Mouse (Mus musculus) midbrain, embryonic 10.5 days (tissue): ENCODE data around the gene Ksr2. TPM values are rescaled to one million over a fixed set of nuclear protein-coding genes. Genes with fewer than 3 reads are reported as not detected.
"Not testable (repeated sequence)": the region's sequence is repeated elsewhere in the genome, so short reads cannot be mapped to it uniquely, and the experiment has no call there.

Experiments used
- DNase-seq: peaks from one replicate; pipeline ENCODE4 v3.0.0-alpha.2; 2017; ENCODE audit warnings: low spot score
- H3K27ac ChIP-seq: fragments of 300-500 bp; sonication (generic); replicated peaks from 2 replicates; pipeline ENCODE4 v1.5.1; 2016; ENCODE audit warnings: mild to moderate bottlenecking
- H3K27me3 ChIP-seq: fragments of 300-500 bp; sonication (generic); 2 replicates; pipeline ENCODE4 v1.6.1; 2016; ENCODE audit warnings: low read depth, mild to moderate bottlenecking; ENCODE audit not compliant: poor library complexity, severe bottlenecking
- H3K36me3 ChIP-seq: fragments of 300-500 bp; sonication (generic); 2 replicates; pipeline ENCODE4 v1.6.1; 2016; ENCODE audit warnings: mild to moderate bottlenecking, moderate library complexity
- H3K4me1 ChIP-seq: fragments of 300-500 bp; sonication (generic); 2 replicates; pipeline ENCODE4 v1.6.1; 2016
- H3K4me3 ChIP-seq: fragments of 300-500 bp; sonication (generic); 2 replicates; pipeline ENCODE4 v1.5.1; 2016; ENCODE audit warnings: mild to moderate bottlenecking, moderate library complexity
- H3K9me3 ChIP-seq: fragments of 300-500 bp; sonication (generic); replicated peaks from 2 replicates; pipeline ENCODE4 v1.6.1; 2016; ENCODE audit warnings: mild to moderate bottlenecking
- WGBS: fragments of 180-500 bp; shearing (Covaris S2); methylation state at CpG from one replicate; pipeline ENCODE4 v1.1.7; 2016; 5-methylcytosine and 5-hydroxymethylcytosine counted together
- polyA plus RNA-seq: library from polyadenylated mRNA; unstranded; fragments of >200 nt; fragmentation: Nextera tagmentation; extraction: Ambion mirVana; gene quantifications from 2 replicates; pipeline ENCODE4 v1.2.1, GENCODE M21; 2016

Gene Ksr2
- polyA plus RNA-seq, 1 experiment from 2014 or later: 0.52 TPM

GRCm38 (mm10) chr5:117388296-117388751 is 25.5 kb upstream of the Ksr2 start:
- Histone ChIP-seq H3K27ac (peak overlapping the region; percentile 98), H3K4me3 (peak overlapping the region; percentile 85), H3K36me3 (peaks cover 36% of the 10 kb centered on the region), H3K9me3 (peaks cover 20% of the 10 kb centered on the region), H3K27me3 (no peaks in the 10 kb centered on the region), H3K4me1 (peaks cover 22% of the 10 kb centered on the region)
- peak; percentile 75 for DNase-seq
- WGBS: 13% methylated on average over 16 of the region's 16 CpGs

- Histone ChIP-seq H3K27ac (peak within 1 kb of the TSS; percentile 98), H3K27me3 (no peaks in the 10 kb centered on the region), H3K4me1 (peaks cover 22% of the 10 kb centered on the region), H3K4me3 (peak within 1 kb of the TSS; percentile 85), H3K36me3 (peaks cover 31% of the 10 kb centered on the region), H3K9me3 (peaks cover 24% of the 10 kb centered on the region)
- peak; percentile 98 for DNase-seq
- under 1% methylated on average over 44 of the region's 44 CpGs for WGBS
Observed at GRCm38 (mm10) chr5:117388877-117389276, 24.9 kb upstream of the Ksr2 start, which contains the start of gene Rfc5. Gene Rfc5 (minus strand): TSS chr5:117389047.

GRCm38 (mm10) chr5:117390895-117391294 is 22.9 kb upstream of the Ksr2 start:
- 96% methylated on average over 1 of the region's 1 CpGs for WGBS

GRCm38 (mm10) chr5:117395834-117396233 is 18.0 kb upstream of the Ksr2 start:
- peaks cover 27% of the 10 kb centered on the region for H3K9me3 ChIP-seq
- no peak overlapping the region for H3K4me3 ChIP-seq
- no peak for DNase-seq
- no peaks in the 10 kb centered on the region for H3K27me3 ChIP-seq
- no peaks in the 10 kb centered on the region for H3K36me3 ChIP-seq
- 88% methylated on average over 5 of the region's 5 CpGs for WGBS
- no peak overlapping the region for H3K27ac ChIP-seq
- H3K4me1 ChIP-seq: peaks cover 21% of the 10 kb centered on the region

More at GRCm38 (mm10) chr5:117390895-117391294, 22.9 kb upstream of the Ksr2 start:
- no peak overlapping the region for H3K4me3 ChIP-seq
- no peak for DNase-seq
- H3K36me3 ChIP-seq: peaks cover 10% of the 10 kb centered on the region
- H3K9me3 ChIP-seq: peaks cover 24% of the 10 kb centered on the region
- H3K27ac ChIP-seq: no peak overlapping the region
- no peaks in the 10 kb centered on the region for H3K27me3 ChIP-seq
- H3K4me1 ChIP-seq: peaks cover 22% of the 10 kb centered on the region

- 69% methylated on average over 6 of the region's 6 CpGs for WGBS
- peaks cover 25% of the 10 kb centered on the region for H3K9me3 ChIP-seq
- no peaks in the 10 kb centered on the region for H3K36me3 ChIP-seq
- H3K4me1 ChIP-seq: peaks cover 21% of the 10 kb centered on the region
- H3K27ac ChIP-seq: no peak overlapping the region
- no peak overlapping the region for H3K4me3 ChIP-seq
- no peaks in the 10 kb centered on the region for H3K27me3 ChIP-seq
- DNase-seq: no peak
Observed at GRCm38 (mm10) chr5:117396596-117397014, 17.2 kb upstream of the Ksr2 start.

- H3K4me3 ChIP-seq: no peak overlapping the region
- no peak overlapping the region for H3K27ac ChIP-seq
- H3K36me3 ChIP-seq: no peaks in the 10 kb centered on the region
- 80% methylated on average over 6 of the region's 6 CpGs for WGBS
- DNase-seq: no peak
- no peaks in the 10 kb centered on the region for H3K27me3 ChIP-seq
- peaks cover 18% of the 10 kb centered on the region for H3K9me3 ChIP-seq
- peaks cover 21% of the 10 kb centered on the region for H3K4me1 ChIP-seq
Observed at GRCm38 (mm10) chr5:117397371-117397770, 16.4 kb upstream of the Ksr2 start.

GRCm38 (mm10) chr5:117398007-117398550 is 15.7 kb upstream of the Ksr2 start:
- H3K27ac ChIP-seq: 0 out of 2 replicates have a peak overlapping the region, but pooled peaks have one; percentile 19
- H3K4me1 ChIP-seq: peaks cover 21% of the 10 kb centered on the region
- H3K4me3 ChIP-seq: no peak overlapping the region
- no peaks in the 10 kb centered on the region for H3K27me3 ChIP-seq
- no peaks in the 10 kb centered on the region for H3K36me3 ChIP-seq
- DNase-seq: no peak
- 37% methylated on average over 4 of the region's 5 CpGs for WGBS
- peaks cover 11% of the 10 kb centered on the region; the same call in 1 of the 2 replicates for H3K9me3 ChIP-seq

GRCm38 (mm10) chr5:117399281-117399680 is 14.5 kb upstream of the Ksr2 start:
- H3K27me3 ChIP-seq: no peaks in the 10 kb centered on the region
- DNase-seq: no peak
- 84% methylated on average over 9 of the region's 9 CpGs for WGBS
- no peaks in the 10 kb centered on the region for H3K36me3 ChIP-seq
- peaks cover 21% of the 10 kb centered on the region for H3K4me1 ChIP-seq
- 0 out of 2 replicates have a peak, but pooled peaks cover 6% of the 10 kb centered on the region for H3K9me3 ChIP-seq
- no peak overlapping the region for H3K27ac ChIP-seq
- no peak overlapping the region for H3K4me3 ChIP-seq

- no peaks in the 10 kb centered on the region for H3K36me3 ChIP-seq
Observed at GRCm38 (mm10) chr5:117403609-117404008, 10.2 kb upstream of the Ksr2 start.

GRCm38 (mm10) chr5:117404671-117405070 is 9.1 kb upstream of the Ksr2 start:
- not testable (repeated sequence) for H3K4me1 ChIP-seq, H3K27me3 ChIP-seq, H3K27ac ChIP-seq, H3K36me3 ChIP-seq, H3K4me3 ChIP-seq, DNase-seq, H3K9me3 ChIP-seq
- 84% methylated on average over 2 of the region's 2 CpGs for WGBS

More at GRCm38 (mm10) chr5:117403609-117404008, 10.2 kb upstream of the Ksr2 start:
- WGBS: 88% methylated on average over 8 of the region's 8 CpGs
- no peak for DNase-seq
- Histone ChIP-seq H3K4me3 (no peak overlapping the region), H3K27me3 (no peaks in the 10 kb centered on the region), H3K9me3 (0 out of 2 replicates have a peak, but pooled peaks cover 6% of the 10 kb centered on the region), H3K27ac (no peak overlapping the region), H3K4me1 (no peaks in the 10 kb centered on the region)

- Histone ChIP-seq H3K36me3 (no peaks in the 10 kb centered on the region), H3K4me1 (peaks cover 4% of the 10 kb centered on the region), H3K27ac (no peak overlapping the region), H3K27me3 (peaks cover 36% of the 10 kb centered on the region), H3K4me3 (no peak overlapping the region), H3K9me3 (no peaks in the 10 kb centered on the region)
- 76% methylated on average over 4 of the region's 4 CpGs for WGBS
- peak; percentile 28 for DNase-seq
Observed at GRCm38 (mm10) chr5:117408216-117408615, 5.6 kb upstream of the Ksr2 start.

GRCm38 (mm10) chr5:117409369-117409768 is 4.4 kb upstream of the Ksr2 start:
- no peaks in the 10 kb centered on the region for H3K36me3 ChIP-seq
- peaks cover 47% of the 10 kb centered on the region for H3K27me3 ChIP-seq
- WGBS: 83% methylated on average over 6 of the region's 6 CpGs
- peaks cover 16% of the 10 kb centered on the region for H3K4me1 ChIP-seq
- no peak overlapping the region for H3K4me3 ChIP-seq
- no peaks in the 10 kb centered on the region for H3K9me3 ChIP-seq
- no peak for DNase-seq
- H3K27ac ChIP-seq: no peak overlapping the region

- H3K36me3 ChIP-seq: no peaks in the 10 kb centered on the region
- peaks cover 72% of the 10 kb centered on the region for H3K27me3 ChIP-seq
- 1% methylated on average over 10 of the region's 10 CpGs for WGBS
- no peak for DNase-seq
- no peaks in the 10 kb centered on the region for H3K9me3 ChIP-seq
- H3K4me1 ChIP-seq: peaks cover 26% of the 10 kb centered on the region
- 0 out of 2 replicates have a peak overlapping the region, but pooled peaks have one; percentile 91 for H3K27ac ChIP-seq
- peak overlapping the region; percentile 88 for H3K4me3 ChIP-seq
Observed at GRCm38 (mm10) chr5:117414611-117415010, 811 bp downstream of the Ksr2 start.
